Mouse (Mus musculus) erythroblast, adult 5-6 weeks (primary cell): ENCODE measurements around the gene Rtn2. TPM values are rescaled to one million over a fixed set of nuclear protein-coding genes. Genes with fewer than 3 reads are reported as not detected.
"Not testable (repeated sequence)": the region's sequence is repeated elsewhere in the genome, so short reads cannot be mapped to it uniquely, and the experiment has no call there.

Source experiments
- ATAC-seq: replicated peaks from 2 replicates; pipeline ENCODE4 v1.8.0; 2016; ENCODE audit warnings: moderate number of reproducible peaks, mild to moderate bottlenecking, moderate TSS enrichment, inconsistent platforms; ENCODE audit not compliant: poor library complexity, low FRiP score, severe bottlenecking
- total RNA-seq, 2 experiments: library from RNA; stranded (forward) in 1 of 2; stranded (reverse) in 1 of 2; fragments of 150-400 nt in 1 of 2; fragments of 200-764, 138-1000 nt in 1 of 2; gene quantifications; 2 replicates each; pipeline versions ENCODE4 v1.2.3 to v1.2.4; 2015 to 2017; ENCODE audit warnings: low replicate concordance in 2 of 2

The Rtn2 gene
- total RNA-seq, 2 experiments from 2014 or later: not detected

GRCm38 (mm10) chr7:19265928-19266822, 16.2 kb upstream of the Rtn2 start:
- ATAC-seq: peak; percentile 60

- no peak for ATAC-seq
These were observed 15.4 kb upstream of the Rtn2 start for GRCm38 (mm10) chr7:19267051-19267450.

GRCm38 (mm10) chr7:19268993-19269681, 13.3 kb upstream of the Rtn2 start:
- ATAC-seq: no peak

- ATAC-seq: no peak
These were observed 12.5 kb upstream of the Rtn2 start for GRCm38 (mm10) chr7:19269721-19270441.

- no peak for ATAC-seq
These were observed 11.8 kb upstream of the Rtn2 start for GRCm38 (mm10) chr7:19270509-19271237.

- ATAC-seq: peak; percentile 80
These were observed 10.9 kb upstream of the Rtn2 start, which contains the start of gene Vasp for GRCm38 (mm10) chr7:19271238-19272172. Gene Vasp, minus strand, starts transcription at chr7:19271817.

- ATAC-seq: peak; percentile 79
These were observed 10.2 kb upstream of the Rtn2 start for GRCm38 (mm10) chr7:19272173-19272764.

GRCm38 (mm10) chr7:19276253-19276652, 6.2 kb upstream of the Rtn2 start:
- no peak for ATAC-seq

- ATAC-seq: no peak
These were observed 3.4 kb upstream of the Rtn2 start for GRCm38 (mm10) chr7:19279052-19279451.

GRCm38 (mm10) chr7:19279581-19280114, 2.8 kb upstream of the Rtn2 start, which contains the start of gene Ppm1n:
Gene Ppm1n, minus strand, starts transcription at chr7:19280064.
- no peak for ATAC-seq

- ATAC-seq: not testable (repeated sequence)
These were observed 632 bp upstream of the Rtn2 start for GRCm38 (mm10) chr7:19281680-19282304.

- ATAC-seq: no peak; the same call in 1 of the 2 replicates
These were observed 474 bp downstream of the Rtn2 start for GRCm38 (mm10) chr7:19282791-19283405.

- ATAC-seq: no peak
These were observed 981 bp downstream of the Rtn2 start for GRCm38 (mm10) chr7:19283406-19283804.

GRCm38 (mm10) chr7:19284763-19285162, 2.3 kb downstream of the Rtn2 start:
- 0 out of 2 replicates have a peak, but pooled peaks have one; percentile 38 for ATAC-seq

GRCm38 (mm10) chr7:19290969-19291596, 8.7 kb downstream of the Rtn2 start:
- ATAC-seq: no peak

- peak; percentile 72 for ATAC-seq
These were observed 13.2 kb downstream of the Rtn2 start for GRCm38 (mm10) chr7:19295503-19296185.
